Mouse (Mus musculus) kidney, embryonic 14.5 days (tissue): ENCODE measurements around the gene Ptprd. TPM values are rescaled to one million over a fixed set of nuclear protein-coding genes. Genes with fewer than 3 reads are reported as not detected.

Experiments
- ATAC-seq: fragments of 200-750 bp; cut with Nextera tagmentation; 2 replicates; pipeline ENCODE4 v1.8.0; 2017; ENCODE audit warnings: moderate number of reproducible peaks, mild to moderate bottlenecking, moderate TSS enrichment, moderate library complexity; ENCODE audit not compliant: low FRiP score, low TSS enrichment
- H3K27ac ChIP-seq: fragments of 300-500 bp; sonication (generic); 2 replicates; pipeline ENCODE4 v1.5.1; 2014; ENCODE audit warnings: low read depth, mild to moderate bottlenecking, low read length, moderate library complexity, mixed read lengths
- H3K27me3 ChIP-seq: fragments of 300-500 bp; sonication (generic); 2 replicates; pipeline ENCODE4 v1.6.1; 2014; ENCODE audit warnings: mild to moderate bottlenecking, low read length; ENCODE audit not compliant: control insufficient read depth, insufficient read depth
- H3K36me3 ChIP-seq: fragments of 300-500 bp; sonication (generic); 2 replicates; pipeline ENCODE4 v1.6.1; 2014; ENCODE audit warnings: low read length, mixed read lengths; ENCODE audit not compliant: control insufficient read depth, insufficient read depth
- H3K4me1 ChIP-seq: fragments of 300-500 bp; sonication (generic); 2 replicates; pipeline ENCODE4 v1.6.1; 2014; ENCODE audit warnings: low read length, mixed read lengths; ENCODE audit not compliant: control insufficient read depth, insufficient read depth
- H3K4me2 ChIP-seq: fragments of 300-500 bp; sonication (generic); replicated peaks from 2 replicates; pipeline ENCODE4 v1.6.1; 2014; ENCODE audit warnings: low read depth, mild to moderate bottlenecking, low read length
- H3K4me3 ChIP-seq: fragments of 300-500 bp; sonication (generic); 2 replicates; pipeline ENCODE4 v1.5.1; 2014; ENCODE audit warnings: mild to moderate bottlenecking, low read length
- H3K9ac ChIP-seq: fragments of 300-500 bp; sonication (generic); 2 replicates; pipeline ENCODE4 v1.6.1; 2014; ENCODE audit warnings: low read depth, mild to moderate bottlenecking, low read length, moderate library complexity
- H3K9me3 ChIP-seq: fragments of 300-500 bp; sonication (generic); 2 replicates; pipeline ENCODE4 v1.6.1; 2016; ENCODE audit warnings: low read length; ENCODE audit not compliant: control insufficient read depth
- WGBS: fragments of 180-500 bp; shearing (Covaris S2); extraction: QIAGEN DNeasy Blood & Tissue Kit; methylation state at CpG from one replicate; pipeline ENCODE4 v1.1.7; 2014; 5-methylcytosine and 5-hydroxymethylcytosine counted together
- polyA plus RNA-seq: library from polyadenylated mRNA; unstranded; fragments of >200 nt; fragmentation: Nextera tagmentation; extraction: Ambion mirVana; gene quantifications from 2 replicates; pipeline ENCODE4 v1.2.1, GENCODE M21; 2014

The Ptprd gene
- polyA plus RNA-seq, 1 experiment from 2014 or later, result 34.8 TPM

DNA sequence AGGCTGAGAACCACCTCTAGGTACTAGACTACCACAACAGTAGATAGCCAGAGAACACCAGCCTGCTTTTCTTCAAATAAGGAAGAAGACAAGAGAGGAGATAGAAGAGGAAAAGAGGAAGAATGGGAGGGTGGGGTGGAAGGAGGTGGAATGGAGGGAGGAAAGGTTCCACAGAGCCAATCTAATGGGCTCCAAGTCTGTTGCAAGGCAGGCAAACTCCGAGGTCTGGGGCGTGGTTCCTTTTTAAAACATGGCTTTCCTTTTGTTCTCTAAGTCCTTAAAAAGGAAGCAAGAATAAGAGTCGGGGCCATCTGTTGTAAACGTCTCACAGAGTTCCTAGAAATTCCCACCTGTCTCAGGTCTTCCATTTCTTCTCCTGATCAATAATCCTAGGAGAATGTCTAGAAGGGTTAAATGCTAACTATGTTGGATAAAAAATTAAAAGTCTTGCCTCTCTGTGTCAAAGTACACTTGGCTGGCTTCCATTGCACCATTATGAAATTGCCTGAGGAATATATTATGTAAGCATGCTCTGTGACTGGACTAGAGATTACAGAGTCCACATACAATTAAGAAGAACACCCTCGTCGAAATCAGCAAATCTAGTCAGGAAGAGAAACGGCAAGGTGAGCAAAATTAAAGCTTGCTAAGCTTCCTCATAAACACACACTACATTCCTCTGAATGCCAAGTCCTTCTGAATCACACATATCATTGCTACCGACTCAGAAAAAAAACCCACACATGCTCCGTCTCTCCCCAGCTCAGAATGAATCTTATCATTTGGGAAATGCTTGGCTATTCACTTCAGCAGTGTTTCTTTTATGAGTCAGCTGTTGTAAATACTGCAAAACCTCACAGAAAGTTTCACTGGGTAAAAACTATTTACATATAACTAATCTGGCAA, 1787.2 kb downstream of the Ptprd start:
- Histone ChIP-seq H3K36me3 (no peaks in the 10 kb centered on the region), H3K4me2 (no peak overlapping the region), H3K4me1 (no peaks in the 10 kb centered on the region), H3K27me3 (no peaks in the 10 kb centered on the region), H3K9ac (no peak overlapping the region), H3K9me3 (no peaks in the 10 kb centered on the region), H3K4me3 (no peak overlapping the region), H3K27ac (no peak overlapping the region)
- 71% methylated on average over 9 of the region's 9 CpGs for WGBS
- ATAC-seq, result no peak

- ATAC-seq, result no peak
- Histone ChIP-seq H3K36me3 (no peaks in the 10 kb centered on the region), H3K4me3 (no peak overlapping the region), H3K27ac (no peak overlapping the region), H3K27me3 (no peaks in the 10 kb centered on the region), H3K9me3 (no peaks in the 10 kb centered on the region), H3K9ac (no peak overlapping the region), H3K4me1 (no peaks in the 10 kb centered on the region), H3K4me2 (no peak overlapping the region)
- WGBS, result 93% methylated on average over 4 of the region's 4 CpGs
These were observed 1789.6 kb downstream of the Ptprd start for GRCm38 (mm10) chr4:76422113-76422512.

DNA sequence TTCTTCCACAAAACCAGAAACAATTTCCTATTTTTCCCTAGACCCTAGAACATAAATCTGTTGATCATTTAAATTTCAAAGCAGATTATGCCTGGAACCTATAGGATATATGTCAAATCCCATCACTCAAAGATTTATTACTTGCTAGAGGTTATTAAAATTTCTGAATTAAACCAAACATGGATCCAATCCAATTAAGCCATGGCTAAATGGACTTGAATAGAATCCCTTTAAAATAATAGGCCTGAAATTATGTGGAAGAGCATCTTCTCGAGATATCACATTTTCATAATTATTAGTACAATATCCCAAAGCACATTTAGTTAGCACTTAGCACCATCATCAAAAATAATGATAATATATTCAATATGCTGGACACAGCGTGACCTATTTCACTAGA, 1792.1 kb downstream of the Ptprd start:
- 0 out of 2 replicates have a peak, but pooled peaks cover 3% of the 10 kb centered on the region for H3K4me1 ChIP-seq
- no peaks in the 10 kb centered on the region for H3K27me3 ChIP-seq
- H3K27ac ChIP-seq, result no peak overlapping the region
- no peaks in the 10 kb centered on the region for H3K36me3 ChIP-seq
- H3K9me3 ChIP-seq, result no peaks in the 10 kb centered on the region
- H3K4me2 ChIP-seq, result no peak overlapping the region
- no peak for ATAC-seq
- H3K9ac ChIP-seq, result no peak overlapping the region
- 97% methylated on average over 2 of the region's 2 CpGs for WGBS
- no peak overlapping the region for H3K4me3 ChIP-seq

- Histone ChIP-seq H3K9me3 (no peaks in the 10 kb centered on the region), H3K27ac (no peak overlapping the region), H3K4me2 (no peak overlapping the region), H3K36me3 (no peaks in the 10 kb centered on the region), H3K27me3 (no peaks in the 10 kb centered on the region), H3K9ac (no peak overlapping the region), H3K4me3 (no peak overlapping the region), H3K4me1 (0 out of 2 replicates have a peak, but pooled peaks cover 3% of the 10 kb centered on the region)
- ATAC-seq, result no peak
- WGBS, result 92% methylated on average over 5 of the region's 5 CpGs
These were observed 1794.1 kb downstream of the Ptprd start for GRCm38 (mm10) chr4:76417676-76418075.

GRCm38 (mm10) chr4:76415624-76416023, 1796.1 kb downstream of the Ptprd start:
- no peak overlapping the region for H3K27ac ChIP-seq
- no peak overlapping the region for H3K9ac ChIP-seq
- 0 out of 2 replicates have a peak, but pooled peaks cover 3% of the 10 kb centered on the region for H3K4me1 ChIP-seq
- H3K27me3 ChIP-seq, result no peaks in the 10 kb centered on the region
- H3K4me2 ChIP-seq, result no peak overlapping the region
- H3K9me3 ChIP-seq, result no peaks in the 10 kb centered on the region
- 75% methylated on average over 5 of the region's 5 CpGs for WGBS
- ATAC-seq, result no peak
- no peak overlapping the region for H3K4me3 ChIP-seq
- H3K36me3 ChIP-seq, result no peaks in the 10 kb centered on the region

DNA sequence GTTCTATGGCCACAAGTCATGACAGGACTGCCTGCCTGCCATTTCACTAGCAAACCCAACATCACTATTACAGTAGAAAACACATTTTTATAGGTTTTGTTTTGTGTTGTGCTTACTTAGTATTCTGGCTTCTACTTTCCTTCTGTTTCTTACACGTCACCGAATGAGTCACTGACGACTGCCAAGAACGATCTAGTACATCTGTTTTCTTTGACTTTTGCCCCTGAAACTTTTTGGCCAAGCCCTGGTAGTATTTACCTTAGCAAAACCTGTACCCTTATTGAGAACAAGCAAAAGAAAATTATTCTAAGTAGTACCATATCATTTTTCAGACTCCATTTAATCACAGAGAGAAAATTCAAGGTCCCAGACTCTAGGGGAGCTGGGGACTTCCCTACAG, 1797.2 kb downstream of the Ptprd start:
- 66% methylated on average over 4 of the region's 4 CpGs for WGBS
- Histone ChIP-seq H3K4me3 (no peak overlapping the region), H3K4me2 (no peak overlapping the region), H3K27me3 (no peaks in the 10 kb centered on the region), H3K36me3 (no peaks in the 10 kb centered on the region), H3K27ac (no peak overlapping the region), H3K9ac (no peak overlapping the region), H3K9me3 (no peaks in the 10 kb centered on the region), H3K4me1 (0 out of 2 replicates have a peak, but pooled peaks cover 3% of the 10 kb centered on the region)
- no peak for ATAC-seq

- H3K27ac ChIP-seq, result no peak overlapping the region
- H3K9ac ChIP-seq, result no peak overlapping the region
- no peak overlapping the region for H3K4me2 ChIP-seq
- 41% methylated on average over 2 of the region's 2 CpGs for WGBS
- no peaks in the 10 kb centered on the region for H3K36me3 ChIP-seq
- no peaks in the 10 kb centered on the region for H3K4me1 ChIP-seq
- no peak overlapping the region for H3K4me3 ChIP-seq
- ATAC-seq, result no peak
- no peaks in the 10 kb centered on the region for H3K27me3 ChIP-seq
- no peaks in the 10 kb centered on the region for H3K9me3 ChIP-seq
These were observed 1801.7 kb downstream of the Ptprd start for GRCm38 (mm10) chr4:76410053-76410452.

DNA sequence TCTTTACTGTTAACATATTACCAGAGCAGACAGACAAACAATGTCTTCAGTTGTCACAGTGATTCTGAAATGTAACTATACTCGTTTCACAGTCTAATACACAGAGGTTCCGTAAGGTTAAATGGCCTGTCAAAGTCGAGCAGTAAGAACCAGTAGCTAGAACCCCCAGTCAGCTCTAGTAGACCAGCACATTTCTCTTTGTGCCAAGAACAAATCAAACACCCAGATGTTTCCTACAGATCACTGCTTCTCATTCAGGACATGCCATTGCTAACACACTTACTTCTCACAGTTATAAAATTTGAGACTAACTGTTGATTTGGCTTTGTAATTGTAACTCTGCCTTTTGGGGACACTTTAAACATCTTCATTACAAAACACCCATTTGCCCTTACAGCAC, 1802.6 kb downstream of the Ptprd start:
- Histone ChIP-seq H3K36me3 (no peaks in the 10 kb centered on the region), H3K4me2 (no peak overlapping the region)

GRCm38 (mm10) chr4:76405862-76406454, 1805.8 kb downstream of the Ptprd start:
- no peaks in the 10 kb centered on the region for H3K4me1 ChIP-seq
- H3K4me2 ChIP-seq, result no peak overlapping the region
- H3K9me3 ChIP-seq, result no peaks in the 10 kb centered on the region
- H3K4me3 ChIP-seq, result no peak overlapping the region
- H3K27ac ChIP-seq, result no peak overlapping the region
- 84% methylated on average over 5 of the region's 5 CpGs for WGBS
- no peak for ATAC-seq
- H3K36me3 ChIP-seq, result no peaks in the 10 kb centered on the region
- H3K9ac ChIP-seq, result no peak overlapping the region
- H3K27me3 ChIP-seq, result no peaks in the 10 kb centered on the region

More for the DNA sequence above, 1802.6 kb downstream of the Ptprd start:
- H3K4me1 ChIP-seq, result no peaks in the 10 kb centered on the region
- H3K27ac ChIP-seq, result no peak overlapping the region
- no peaks in the 10 kb centered on the region for H3K9me3 ChIP-seq
- no peak overlapping the region for H3K9ac ChIP-seq
- no peak overlapping the region for H3K4me3 ChIP-seq
- 31% methylated on average over 3 of the region's 3 CpGs for WGBS
- ATAC-seq, result no peak
- no peaks in the 10 kb centered on the region for H3K27me3 ChIP-seq
